Mouse (Mus musculus) gastrocnemius, postnatal 14 days (tissue): Measurements from ENCODE around the gene Chrnb2. TPM values are rescaled to one million over a fixed set of nuclear protein-coding genes. Genes with fewer than 3 reads are reported as not detected.
A peak's percentile ranks its signal among the peaks of the same experiment; 100 is the strongest.

ENCODE experiments used
- DNase-seq: peaks from one replicate; pipeline ENCODE4 v3.0.0; 2021; ENCODE audit warnings: mixed read lengths
- intact Hi-C: fragments of 180-260 bp; cut with DNase I; formaldehyde crosslinking; loops from one replicate; pipeline ENCODE4 v1.15.1; 2025; ENCODE audit warnings: low total_unique reads
- total RNA-seq, 2 experiments: library from RNA; stranded (reverse); gene quantifications; 2 replicates each; pipeline ENCODE4 v1.2.3; 2021

The Chrnb2 gene
- total RNA-seq, 2 experiments from 2014 or later, result 0.12 to 0.13 TPM

DNA sequence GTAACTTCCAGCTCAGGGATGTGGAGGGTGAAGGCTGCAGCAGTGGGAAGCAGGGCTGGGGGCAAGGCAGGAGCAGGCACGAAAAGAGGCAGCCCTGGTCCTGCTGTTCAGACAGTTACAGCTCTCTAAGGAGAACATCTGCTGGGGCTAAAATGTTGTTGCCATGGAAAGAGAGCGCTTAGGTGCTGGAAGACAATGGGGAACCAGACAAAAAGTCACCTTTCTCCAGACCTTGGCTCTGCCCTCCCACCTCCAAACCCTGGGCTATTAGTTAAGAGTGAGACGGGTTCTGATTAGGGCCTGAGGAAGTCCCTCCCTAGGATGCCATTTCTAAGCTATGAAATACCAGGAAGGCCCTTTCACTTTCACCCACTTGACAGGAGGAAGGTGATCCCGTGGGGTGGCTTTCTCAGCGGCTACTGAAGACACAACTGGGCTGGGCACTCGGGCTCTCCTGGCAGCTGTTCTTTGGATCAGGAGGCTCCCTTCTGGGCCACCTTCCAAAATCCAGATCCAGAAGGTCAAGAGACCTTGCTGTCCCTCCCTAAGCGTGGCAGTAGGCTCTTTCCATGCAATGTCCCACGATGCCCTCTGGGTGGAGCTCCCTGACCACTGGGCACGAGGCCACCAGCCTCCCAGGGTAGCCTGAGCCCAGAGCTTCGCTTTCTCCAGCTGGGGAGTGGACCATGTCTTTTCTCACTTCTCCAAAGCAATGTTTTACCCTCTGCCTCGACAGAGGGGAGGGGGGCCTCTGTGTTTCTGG is 20.7 kb upstream of the Chrnb2 start:
- intact Hi-C loops, result loop anchor here (5.0 to 10.0 kb wide), 2 partner anchors 67 to 170 kb away; no protein-coding TSS in a partner anchor
- peak; percentile 90 for DNase-seq

DNA sequence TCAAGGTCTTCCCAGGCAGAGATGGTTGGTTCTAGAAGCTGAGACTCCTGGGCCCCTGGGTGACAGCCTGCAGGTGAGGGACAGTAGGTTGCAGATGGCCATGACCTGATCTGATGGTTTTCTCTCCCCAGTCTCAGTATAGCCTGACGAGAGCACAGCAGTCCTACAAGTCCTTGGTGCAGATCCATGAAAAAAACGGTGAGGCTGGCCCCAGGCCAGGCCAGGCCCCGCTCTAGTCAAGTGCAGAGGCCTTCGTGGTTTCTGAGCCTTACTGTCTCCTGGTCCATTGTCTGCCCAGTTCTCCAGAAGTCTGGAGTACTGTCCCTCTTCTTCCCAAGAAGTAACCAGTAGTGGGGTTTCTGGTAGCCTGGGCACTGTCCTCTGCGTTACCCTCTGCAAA is 17.2 kb upstream of the Chrnb2 start:
- intact Hi-C loops, result loop anchor here (10.0 kb wide), 1 partner anchor 173 kb away; no protein-coding TSS in a partner anchor
- DNase-seq, result no peak

DNA sequence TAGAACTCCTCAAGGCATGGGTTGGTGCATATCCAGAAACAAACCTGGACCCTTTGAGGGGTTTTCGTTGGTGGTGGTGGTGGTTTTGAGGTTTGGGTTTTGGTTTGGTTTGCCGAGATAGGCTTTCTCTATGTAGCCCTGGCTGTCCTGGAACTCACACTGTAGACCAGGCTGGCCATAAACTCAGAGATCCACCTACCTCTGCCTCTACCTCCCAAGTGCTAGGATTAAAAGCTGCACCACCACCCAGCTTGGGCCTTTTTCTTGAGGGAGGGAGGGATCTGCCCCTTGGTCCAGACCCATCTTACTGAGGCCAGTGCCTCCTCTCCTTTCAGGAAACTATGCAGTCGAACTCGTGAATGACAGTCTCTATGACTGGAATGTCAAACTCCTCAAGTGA is 15.7 kb upstream of the Chrnb2 start:
- intact Hi-C loops, result loop anchor here (10.0 kb wide), 1 partner anchor 175 kb away; no protein-coding TSS in a partner anchor
- DNase-seq, result no peak

DNA sequence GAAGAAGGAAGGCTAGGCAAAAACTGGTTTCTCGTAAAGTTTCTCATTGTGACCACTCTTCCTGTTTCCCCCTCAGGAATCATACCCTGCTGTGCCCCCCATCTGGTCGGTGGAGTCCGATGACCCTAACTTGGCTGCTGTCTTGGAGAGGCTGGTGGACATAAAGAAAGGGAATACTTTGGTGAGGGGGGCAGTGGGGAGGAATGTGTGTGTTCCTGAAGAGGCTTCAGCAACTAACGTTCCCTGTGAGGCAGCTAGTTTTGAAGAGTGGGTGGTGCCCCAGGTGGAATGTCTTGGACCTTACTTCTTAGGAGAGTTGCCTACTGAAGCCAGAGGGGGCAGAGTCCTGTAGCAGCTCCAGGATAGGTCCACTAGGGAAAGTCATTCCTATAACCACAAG is 11.6 kb upstream of the Chrnb2 start:
- intact Hi-C loops, result no loop called here

DNA sequence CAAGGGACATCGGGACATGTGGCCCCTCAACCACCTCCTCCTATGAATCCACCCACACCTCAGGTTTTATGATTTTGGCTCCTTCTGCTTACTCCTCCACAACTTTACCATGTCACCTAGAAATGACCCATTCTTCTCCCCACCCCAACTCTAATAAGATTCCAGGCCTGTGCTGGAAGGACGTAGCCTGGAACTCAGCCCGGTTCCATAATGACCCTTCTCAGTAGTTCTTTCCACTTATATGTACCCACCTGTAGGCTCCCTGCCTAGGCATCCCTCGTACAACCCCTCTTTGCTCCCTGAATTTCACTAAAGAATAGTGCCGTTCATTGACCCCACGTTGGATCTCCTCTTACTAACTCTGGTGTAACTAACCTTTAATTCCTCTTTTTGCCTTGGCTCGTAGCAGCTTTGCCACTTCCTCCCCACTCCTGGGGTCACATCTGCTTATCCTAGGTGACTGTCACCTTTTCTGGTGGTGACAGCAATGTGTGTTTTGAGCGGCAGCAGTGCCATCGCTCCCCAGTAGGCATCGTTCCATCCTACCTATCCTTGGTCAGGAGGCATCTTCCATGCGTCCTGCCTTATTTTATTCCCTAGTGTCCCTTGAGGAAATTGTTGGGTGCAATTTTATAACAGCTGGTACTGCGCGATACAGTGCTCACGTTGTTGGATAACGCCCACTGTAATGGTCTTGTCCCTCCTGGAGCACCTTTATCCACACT is 10.0 kb upstream of the Chrnb2 start:
- intact Hi-C loops, result no loop called here
- DNase-seq, result no peak

More for the DNA sequence above, 11.6 kb upstream of the Chrnb2 start:
- DNase-seq, result no peak

DNA sequence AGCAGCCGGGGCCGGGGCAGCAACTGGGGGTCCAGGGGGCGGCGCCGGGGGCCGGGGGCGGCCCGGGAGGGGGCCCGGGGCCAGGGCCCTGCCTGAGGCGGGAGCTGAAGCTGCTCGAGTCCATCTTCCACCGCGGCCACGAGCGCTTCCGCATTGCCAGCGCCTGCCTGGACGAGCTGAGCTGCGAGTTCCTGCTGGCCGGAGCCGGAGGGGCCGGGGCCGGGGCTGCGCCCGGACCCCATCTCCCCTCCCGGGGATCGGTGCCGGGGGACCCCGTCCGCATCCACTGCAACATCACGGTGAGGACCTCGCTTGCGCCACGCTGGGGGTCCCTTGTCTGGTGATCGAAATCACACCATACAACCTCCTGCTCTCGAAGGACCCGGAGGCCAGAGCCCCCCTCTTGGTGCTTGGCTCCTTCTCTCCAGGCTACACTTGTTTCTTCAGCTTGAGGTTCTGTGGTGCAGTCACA is 9.3 kb upstream of the Chrnb2 start:
- intact Hi-C loops, result no loop called here
- peak; percentile 46 for DNase-seq

DNA sequence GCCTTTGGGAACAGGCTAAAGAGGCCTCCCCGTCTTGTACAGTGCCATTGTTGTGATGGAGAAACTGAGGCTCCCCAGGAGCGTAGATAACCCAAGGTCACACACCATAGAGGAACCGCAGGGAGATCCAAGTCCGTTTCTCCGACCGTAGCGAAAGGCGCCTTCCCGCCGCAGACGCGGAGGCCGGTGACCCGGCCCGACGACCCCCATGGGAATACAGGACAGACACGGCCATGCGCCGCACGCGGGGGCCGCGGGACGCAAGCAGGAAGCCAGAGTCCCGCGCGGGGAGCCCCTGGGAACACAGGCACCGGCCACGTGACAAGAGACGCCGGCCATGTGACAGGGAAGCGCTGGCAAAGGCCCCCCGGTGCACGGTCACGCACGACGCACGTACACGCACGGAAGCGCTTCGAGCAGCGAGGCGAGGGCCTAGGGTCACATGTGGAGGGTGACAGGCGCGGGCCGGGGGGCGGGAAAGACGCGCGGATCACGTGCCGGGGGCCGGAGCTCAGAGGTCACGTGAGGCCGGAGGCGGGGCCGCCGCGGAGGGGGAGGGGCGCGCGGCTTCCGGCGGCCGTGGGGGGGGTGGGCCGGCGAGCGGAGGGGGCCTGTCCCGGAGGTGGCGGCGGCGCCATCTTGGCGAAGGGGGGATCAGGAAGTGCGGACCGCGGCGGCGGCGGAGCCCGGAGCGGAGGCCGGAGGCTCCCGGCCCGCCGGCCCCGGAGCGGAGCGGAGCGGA is 8.7 kb upstream of the Chrnb2 start, which contains the start of gene Ube2q1:
Ube2q1 (plus strand) TSS at position 649 of the 742 bp plus-strand sequence.
- intact Hi-C loops, result no loop called here
- peak; percentile 98 for DNase-seq

DNA sequence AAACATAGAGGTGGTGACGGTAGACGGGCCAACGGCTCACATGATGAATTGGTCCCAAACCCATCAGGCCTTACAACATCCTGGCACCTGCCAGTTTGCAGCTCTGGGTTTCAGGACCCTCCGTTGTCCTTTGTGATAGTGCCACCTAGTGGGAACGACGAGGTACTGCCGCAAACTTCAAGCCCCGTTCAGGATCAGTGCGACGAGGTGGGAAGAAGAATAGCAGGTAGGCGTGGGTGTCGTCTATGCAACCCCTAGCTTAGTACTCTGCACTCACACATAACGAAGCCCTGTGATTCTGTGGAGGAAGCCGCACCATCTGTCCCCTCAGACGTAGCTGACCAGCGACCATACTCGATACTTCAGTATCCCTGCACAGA is 8.1 kb upstream of the Chrnb2 start:
- peak; percentile 72 for DNase-seq
- intact Hi-C loops, result no loop called here

DNA sequence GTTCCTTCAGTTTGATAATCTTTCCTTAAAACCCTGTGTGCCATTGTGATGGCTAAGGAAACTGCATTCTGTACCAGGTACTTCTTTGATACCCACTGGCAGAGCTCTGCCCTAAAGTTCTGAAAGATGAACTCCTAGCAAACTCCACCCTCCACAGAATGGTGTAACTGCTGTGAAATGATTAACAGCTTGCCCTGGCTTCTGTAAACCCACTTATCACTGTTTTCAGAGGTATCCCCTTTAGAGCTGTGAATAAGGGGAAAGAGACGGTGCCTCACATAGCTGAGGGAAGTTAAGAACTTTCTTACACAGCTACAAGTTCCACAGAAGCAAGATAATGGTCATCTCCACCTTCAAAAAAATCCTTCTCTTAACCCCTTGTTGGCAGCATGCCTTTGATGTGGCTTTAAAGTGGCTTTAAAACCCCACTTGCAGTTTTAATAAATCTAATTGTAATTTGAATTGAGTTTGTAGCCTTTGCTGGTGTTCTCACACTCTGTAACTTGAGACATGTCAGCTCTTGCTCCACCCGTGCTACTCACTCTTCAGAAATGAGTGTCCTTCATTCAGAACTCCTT is 6.1 kb upstream of the Chrnb2 start:
- intact Hi-C loops, result no loop called here

DNA sequence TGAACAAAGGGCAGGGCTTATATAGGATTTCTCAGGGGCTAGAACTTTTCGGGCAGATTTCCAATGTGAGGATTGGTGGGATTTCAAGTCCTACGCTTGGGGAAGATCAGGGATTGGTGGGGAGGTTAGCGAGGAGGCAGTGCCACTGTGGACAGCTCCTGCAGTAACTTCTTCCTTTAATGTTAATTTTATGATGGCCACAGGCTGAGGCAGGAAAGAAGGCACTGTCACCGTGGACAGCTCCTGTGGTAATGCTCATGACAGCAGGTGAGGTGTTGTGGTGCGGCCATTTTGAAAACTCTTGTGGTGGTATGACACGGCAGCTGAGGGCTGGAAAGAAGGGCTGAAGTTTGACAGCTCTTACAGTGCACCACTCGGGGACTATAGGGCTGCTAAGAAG is 5.2 kb upstream of the Chrnb2 start:
- DNase-seq, result no peak
- intact Hi-C loops, result loop anchor here (10.0 kb wide), 1 partner anchor 55 kb away; the partner anchor contains the start of gene Adar

More for the DNA sequence above, 6.1 kb upstream of the Chrnb2 start:
- no peak for DNase-seq

DNA sequence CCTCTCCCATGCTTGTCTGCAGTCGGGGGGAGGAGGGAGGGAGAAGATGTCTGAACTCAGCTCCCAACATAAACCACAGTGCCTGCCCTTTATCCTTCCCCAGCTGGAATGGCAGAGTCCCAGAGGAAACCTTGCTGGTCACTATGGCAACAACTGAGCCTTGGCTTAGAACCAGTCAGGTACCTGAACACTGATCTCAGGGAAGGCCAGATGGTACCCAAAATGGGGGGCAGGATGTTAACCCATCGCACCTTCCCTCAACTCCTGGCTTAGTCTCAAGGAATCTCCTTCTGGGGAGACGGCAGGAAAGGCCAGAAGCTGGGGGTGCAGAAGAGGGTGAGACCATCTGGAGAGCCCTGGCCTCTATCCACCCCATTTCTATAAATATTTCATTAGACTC is 4.6 kb downstream of the Chrnb2 start:
- intact Hi-C loops, result loop anchor here (10.0 kb wide), 1 partner anchor 45 kb away; the partner anchor contains the start of gene Adar
- no peak for DNase-seq

DNA sequence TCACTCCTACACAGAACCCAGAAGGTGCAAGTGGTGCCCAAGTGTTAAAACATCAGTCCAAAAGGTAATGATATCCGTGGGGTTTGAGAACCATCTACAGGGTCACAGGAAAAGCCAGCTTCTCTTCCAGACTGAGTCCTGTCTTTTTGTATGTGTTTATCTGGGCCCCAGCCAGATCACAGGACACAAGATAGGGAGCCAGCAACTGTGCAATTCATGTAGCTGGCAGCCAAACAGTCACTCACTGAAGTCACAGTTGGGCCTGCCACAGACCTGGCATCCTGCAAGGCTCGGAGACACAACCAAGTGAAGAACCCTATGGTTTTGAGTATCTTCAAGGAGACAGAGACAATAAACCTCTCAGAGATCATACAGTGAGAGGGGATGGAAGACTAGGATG is 6.6 kb downstream of the Chrnb2 start:
- DNase-seq, result no peak
- intact Hi-C loops, result no loop called here

DNA sequence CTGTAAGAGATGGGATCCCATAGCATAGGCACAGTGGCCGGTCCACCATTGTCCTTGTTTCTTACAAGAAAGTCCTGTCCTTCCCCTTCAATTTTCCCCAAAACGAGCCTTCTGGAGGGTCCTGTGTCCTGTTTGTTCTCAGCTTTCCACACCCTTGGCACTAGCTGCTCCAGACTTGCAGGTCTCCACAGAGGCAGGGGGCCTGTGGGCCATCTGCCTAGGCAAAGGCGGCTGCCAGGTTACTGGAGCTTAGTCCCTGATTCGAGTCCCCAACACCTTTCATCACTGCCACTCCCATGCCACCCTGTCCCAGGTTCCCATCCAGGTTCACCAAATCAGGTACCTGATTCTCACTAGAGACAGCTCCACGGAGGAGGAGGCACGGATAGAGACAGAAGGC is 9.1 kb downstream of the Chrnb2 start:
- no peak for DNase-seq
- intact Hi-C loops, result no loop called here

DNA sequence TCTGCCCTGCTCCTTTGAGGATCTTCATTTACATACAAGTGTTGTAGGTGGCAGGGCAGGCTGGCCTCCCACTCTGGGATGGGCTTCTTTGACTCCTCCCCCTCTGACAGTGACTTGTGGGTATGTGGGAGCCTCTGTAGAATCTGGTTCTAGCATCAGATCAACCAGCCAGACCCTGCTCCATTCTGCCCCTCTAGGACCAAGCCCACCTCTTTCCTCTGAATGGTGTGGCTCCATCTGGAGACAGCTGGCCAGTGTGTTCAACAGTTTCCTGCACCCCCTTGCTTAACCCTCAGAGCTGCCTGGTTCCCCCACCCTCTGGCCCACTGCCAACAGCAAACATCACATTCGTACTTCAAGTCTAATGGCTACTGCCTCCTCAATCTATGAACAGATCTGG is 12.1 kb downstream of the Chrnb2 start:
- intact Hi-C loops, result no loop called here

DNA sequence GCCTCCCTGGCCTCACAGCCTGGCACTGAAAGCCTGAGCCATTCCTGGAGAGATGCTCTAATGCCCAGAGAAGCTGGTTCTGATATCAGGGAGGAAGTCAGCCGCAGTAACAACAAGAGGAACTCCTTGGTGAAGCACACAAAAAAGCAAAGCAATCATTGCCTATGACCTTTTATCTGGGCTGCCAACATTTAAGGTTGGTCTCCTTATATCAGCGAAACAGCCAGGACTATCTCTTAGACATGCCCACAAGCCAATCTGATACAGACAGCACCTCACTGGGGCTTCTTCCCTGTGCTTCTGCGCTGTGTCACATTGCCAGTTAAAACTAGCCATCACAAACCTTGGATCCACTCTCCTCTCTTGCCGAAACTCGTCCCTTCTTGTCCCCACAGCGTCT is 25.9 kb downstream of the Chrnb2 start:
- intact Hi-C loops, result no loop called here
- no peak for DNase-seq

More for the DNA sequence above, 12.1 kb downstream of the Chrnb2 start:
- DNase-seq, result no peak

DNA sequence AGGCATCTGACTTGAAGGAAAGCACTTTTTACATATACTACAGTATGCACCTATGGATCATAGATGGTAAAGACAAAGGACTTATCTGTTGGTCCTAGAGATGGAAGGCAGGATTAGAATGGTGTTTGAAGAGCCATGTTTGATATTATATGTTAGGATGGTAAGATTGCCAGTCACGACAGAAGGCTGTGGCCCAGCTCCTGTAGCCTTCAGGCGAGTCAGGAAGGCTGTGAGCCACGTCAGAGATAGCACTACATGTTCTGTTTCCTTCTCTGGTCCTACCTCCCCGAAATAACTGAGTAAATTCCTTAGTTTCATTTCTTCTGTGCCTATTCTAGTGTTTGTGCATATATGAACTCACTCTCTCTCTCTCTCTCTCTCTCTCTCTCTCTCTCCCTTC is 32.3 kb downstream of the Chrnb2 start:
- DNase-seq, result no peak
- intact Hi-C loops, result no loop called here

DNA sequence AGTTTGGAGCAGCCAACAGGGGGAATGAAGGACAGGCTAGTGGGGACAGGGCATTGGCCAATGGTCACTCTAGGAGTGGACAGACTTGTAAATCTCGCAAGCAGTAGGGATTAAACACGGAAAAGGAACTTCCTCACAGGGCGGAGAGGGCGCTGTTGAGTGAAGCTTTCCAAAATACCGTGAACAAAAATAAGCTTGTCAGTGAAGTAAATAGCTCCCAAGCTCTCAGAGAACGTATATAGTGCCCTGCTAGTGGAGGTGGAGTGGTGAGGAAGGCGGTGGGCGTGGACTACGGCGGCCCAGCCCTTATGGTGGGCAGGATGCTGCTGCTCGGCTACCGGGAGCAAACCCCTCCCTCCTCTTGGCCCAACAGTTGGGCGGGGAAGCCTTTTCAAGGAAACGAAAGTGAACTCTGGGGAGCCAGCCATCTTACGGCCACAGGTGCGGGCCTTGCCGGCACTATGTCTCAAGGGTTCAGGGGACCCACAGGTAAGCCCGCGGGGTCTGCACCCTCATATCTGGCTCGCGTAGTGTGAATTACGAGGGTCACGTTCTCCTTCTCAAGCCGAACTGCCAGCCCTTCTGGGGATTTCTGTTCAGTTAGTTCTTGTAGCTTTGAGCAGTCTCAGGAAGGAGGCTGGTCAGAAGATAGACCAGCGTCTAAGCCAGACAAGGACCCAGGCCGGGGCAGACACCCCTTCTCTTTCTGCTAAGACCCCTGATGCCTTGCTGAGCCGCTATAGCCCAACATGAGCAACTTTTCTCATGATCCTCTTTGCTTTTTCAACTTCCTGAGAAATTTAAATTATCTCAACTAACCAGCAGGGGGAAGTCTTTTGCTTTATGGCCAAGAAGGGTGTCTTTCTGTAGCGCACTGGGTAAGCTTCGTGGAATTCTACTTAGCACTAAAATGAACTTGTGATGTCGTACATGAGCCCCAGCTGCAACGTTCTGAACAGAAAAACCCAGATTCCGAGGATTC is 33.8 kb downstream of the Chrnb2 start:
- intact Hi-C loops, result no loop called here
- DNase-seq, result peak; percentile 83

DNA sequence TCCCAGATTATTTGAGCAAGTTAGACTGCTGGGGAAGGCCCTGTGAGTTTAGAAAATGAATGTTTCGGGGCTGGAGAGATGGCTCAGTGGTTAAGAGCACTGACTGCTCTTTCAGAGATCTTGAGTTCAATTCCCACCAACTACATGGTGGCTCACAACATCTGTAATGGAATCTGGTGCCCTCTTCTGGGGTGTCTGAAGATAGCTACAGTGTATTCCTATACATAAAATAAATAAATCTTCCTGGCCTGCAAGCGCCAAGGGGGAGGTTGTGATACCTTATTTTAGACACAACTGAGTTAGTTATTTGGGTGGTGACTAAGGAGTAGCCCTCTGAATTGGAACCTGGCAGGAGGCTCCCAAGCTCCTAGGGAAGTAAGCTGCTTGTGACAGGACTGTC is 35.6 kb downstream of the Chrnb2 start:
- intact Hi-C loops, result no loop called here
- DNase-seq, result no peak
